Mouse (Mus musculus) megakaryocyte, embryonic 14.5 days (primary cell): ENCODE data around the gene Tfr2.

Experiments used
- FLI1 ChIP-seq: IDR thresholded peaks from 2 replicates; pipeline ENCODE4 v1.6.1; 2012; ENCODE audit warnings: low read length, inconsistent platforms, mixed read lengths
- GATA1 ChIP-seq: IDR thresholded peaks from 3 replicates; pipeline ENCODE4 v1.6.1; 2012; ENCODE audit warnings: mixed read lengths, low read length, inconsistent platforms, borderline replicate concordance

- TF ChIP-seq FLI1 (no peak), GATA1 (no peak)
These were observed 59.7 kb downstream of the Tfr2 start for GRCm38 (mm10) chr5:137629306-137629721.
